In genomic region chr2:33486866-33487265, GRCm38 (mm10) we compare ENCODE assay signal across 9 mouse cellular contexts. TPM values are rescaled to one million over a fixed set of nuclear protein-coding genes. Genes with fewer than 3 reads are reported as not detected.
A peak's percentile ranks its signal among the peaks of the same experiment; 100 is the strongest.
DNase-seq lines count a peak whose midpoint lies in the region; ATAC-seq lines count a peak whose summit lies in the region.
"Had no signal": no experiment of that assay in that cellular context is flagged by ENCODE, and none has a peak within 500 bp of the region (broad histone marks: within the 10 kb centered on the region; RNA-seq: fewer than 3 reads in every experiment).

No protein-coding gene starts in this region.

- H3K4me1 ChIP-seq in liver, embryonic 13.5 days (replicated peaks), result no peaks in the 10 kb centered on the region

- H3K36me3 ChIP-seq in liver, embryonic 13.5 days, result no peaks in the 10 kb centered on the region

- 10% methylated on average over 9 of the region's 9 CpGs for WGBS in liver, embryonic 13.5 days (ENCODE audit: insufficient replicate concordance)

- no peak overlapping the region for H3K4me2 ChIP-seq in liver, embryonic 13.5 days

- 0 out of 2 replicates have a peak, but pooled peaks cover 5% of the 10 kb centered on the region for H3K27me3 ChIP-seq in liver, embryonic 13.5 days

- ATAC-seq in liver, embryonic 13.5 days (ENCODE audit: low read depth), result no peak
- peak; percentile 57 for ATAC-seq in neutrophil, adult 5-6 weeks (ENCODE audit: extremely low read depth, insufficient number of reproducible peaks, low FRiP score, poor library complexity, severe bottlenecking)

- H3K9ac ChIP-seq in liver, embryonic 13.5 days, result no peak overlapping the region

- H3K4me3 ChIP-seq in liver, embryonic 13.5 days (replicated peaks), result no peak overlapping the region
- H3K4me3 ChIP-seq: erythroblast, embryonic 14.5 days had no signal

- DNase-seq in urinary bladder, adult 18-20 months (ENCODE audit: low spot score in 2 of 2), result peak; percentile 44 to 70
- no peak for DNase-seq in urinary bladder, postnatal 10 days (ENCODE audit: low spot score)
- peak; percentile 78 to 82 for DNase-seq in cerebellum, postnatal 36 days
- DNase-seq in gastrocnemius, postnatal 10 days, result peak; percentile 82
- peak; percentile 85 for DNase-seq in kidney, postnatal 10 days
- DNase-seq in liver, embryonic 13.5 days, result peak; percentile 13
- peak; percentile 14 to 74 for DNase-seq in thymus, postnatal 10 days (ENCODE audit: low spot score in 2 of 2)

- no peak overlapping the region for H3K27ac ChIP-seq in liver, embryonic 13.5 days

- H3K9me3 ChIP-seq in liver, embryonic 13.5 days (replicated peaks), result no peaks in the 10 kb centered on the region

RNA-seq across cellular contexts. Expression of gene Zbtb43, which starts 18.5 kb away (rescaled TPM):
- total RNA-seq in gastrocnemius, postnatal 10 days (2021), result 10 to 100 TPM; 16.8 to 21.0 TPM
- 6.1 and 6.9 TPM in 2 replicates for polyA plus RNA-seq in liver, embryonic 13.5 days (2015; fragmentation: Nextera tagmentation; extraction: Ambion mirVana)
- total RNA-seq in neutrophil, adult 5-6 weeks (2017), result 25.2 and 26.2 TPM in 2 replicates

RNA-seq across cellular contexts. Expression of gene Zbtb34, which starts 55.7 kb away (rescaled TPM):
- total RNA-seq in gastrocnemius, postnatal 10 days (2021), result 10 to 100 TPM; 10.4 to 13.6 TPM
- 1.4 and 1.7 TPM in 2 replicates for polyA plus RNA-seq in liver, embryonic 13.5 days (2015; fragmentation: Nextera tagmentation; extraction: Ambion mirVana)
- 4.5 and 4.8 TPM in 2 replicates for total RNA-seq in neutrophil, adult 5-6 weeks (2017)
